Mouse (Mus musculus) layer of hippocampus, adult 8-10 months (tissue): ENCODE data around the gene B830017H08Rik. TPM values are rescaled to one million over a fixed set of nuclear protein-coding genes. Genes with fewer than 3 reads are reported as not detected.

Source experiments
- DNase-seq, 2 experiments: peaks; one replicate each; pipeline ENCODE4 v3.0.0; 2022; ENCODE audit warnings: low spot score in 2 of 2
- total RNA-seq, 4 experiments: library from RNA; stranded (reverse); gene quantifications; 2 replicates each; pipeline ENCODE4 v1.2.4; 2022

B830017H08Rik gene
- 1 to 10 TPM; 2.7 to 3.9 (median 3.4) TPM for total RNA-seq

GRCm38 (mm10) chr16:17832821-17833220 lies at the start of gene B830017H08Rik:
Gene B830017H08Rik (plus strand): TSS chr16:17833121.
- DNase-seq: no peak

- no peak for DNase-seq
Measured at GRCm38 (mm10) chr16:17785337-17785736, 47.6 kb upstream of the B830017H08Rik start.

- DNase-seq: no peak
Measured at GRCm38 (mm10) chr16:17792728-17793127, 40.2 kb upstream of the B830017H08Rik start.

GRCm38 (mm10) chr16:17794047-17794446 lies 38.9 kb upstream of the B830017H08Rik start:
- no peak for DNase-seq

GRCm38 (mm10) chr16:17795643-17796042 lies 37.3 kb upstream of the B830017H08Rik start:
- DNase-seq: no peak

- DNase-seq: no peak
Measured at GRCm38 (mm10) chr16:17796519-17796918, 36.4 kb upstream of the B830017H08Rik start.

GRCm38 (mm10) chr16:17796971-17797811 lies 35.7 kb upstream of the B830017H08Rik start, which contains the start of gene Scarf2:
Gene Scarf2 (plus strand): TSS chr16:17797282.
- no peak for DNase-seq

- DNase-seq: no peak
Measured at GRCm38 (mm10) chr16:17797812-17798311, 35.1 kb upstream of the B830017H08Rik start.

- DNase-seq: no peak
Measured at GRCm38 (mm10) chr16:17798321-17799180, 34.4 kb upstream of the B830017H08Rik start.

GRCm38 (mm10) chr16:17799584-17799983 lies 33.3 kb upstream of the B830017H08Rik start:
- DNase-seq: no peak

GRCm38 (mm10) chr16:17801777-17802455 lies 31.0 kb upstream of the B830017H08Rik start:
- no peak for DNase-seq

- no peak for DNase-seq
Measured at GRCm38 (mm10) chr16:17802456-17802838, 30.5 kb upstream of the B830017H08Rik start.

GRCm38 (mm10) chr16:17802839-17803674 lies 29.9 kb upstream of the B830017H08Rik start:
- peak in 1 of 2 experiments; percentile 40 for DNase-seq

GRCm38 (mm10) chr16:17803675-17804448 lies 29.1 kb upstream of the B830017H08Rik start:
- no peak for DNase-seq

GRCm38 (mm10) chr16:17804449-17804912 lies 28.4 kb upstream of the B830017H08Rik start:
- DNase-seq: no peak

GRCm38 (mm10) chr16:17804982-17805381 lies 27.9 kb upstream of the B830017H08Rik start:
- DNase-seq: no peak

- peak in 1 of 2 experiments; percentile 41 for DNase-seq
Measured at GRCm38 (mm10) chr16:17806581-17807191, 26.2 kb upstream of the B830017H08Rik start.

GRCm38 (mm10) chr16:17807192-17808009 lies 25.5 kb upstream of the B830017H08Rik start:
- DNase-seq: peak; percentile 75 to 85
